Mouse (Mus musculus) forebrain, embryonic 12.5 days (tissue): ENCODE measurements at regions not wholly inside any gene's neighbourhood (a gene's known extent, or its start where the extent isn't known, plus 50 kb on each side); places are given as distances from the start of the nearest gene placed in this dataset.
A peak's percentile ranks its signal among the peaks of the same experiment; 100 is the strongest.
"Not testable (repeated sequence)": the region's sequence is repeated elsewhere in the genome, so short reads cannot be mapped to it uniquely, and the experiment has no call there.

Source experiments
- ATAC-seq: fragments of 200-750 bp; cut with Nextera tagmentation; 2 replicates; pipeline ENCODE4 v1.8.0; 2017; ENCODE audit warnings: moderate TSS enrichment; ENCODE audit not compliant: low FRiP score
- H3K27ac ChIP-seq: fragments of 300-500 bp; sonication (generic); 2 replicates; pipeline ENCODE4 v1.5.1; 2016; ENCODE audit warnings: mild to moderate bottlenecking
- H3K27me3 ChIP-seq: fragments of 300-500 bp; sonication (generic); 2 replicates; pipeline ENCODE4 v1.6.1; 2016; ENCODE audit warnings: mild to moderate bottlenecking
- H3K36me3 ChIP-seq: fragments of 300-500 bp; sonication (generic); replicated peaks from 2 replicates; pipeline ENCODE4 v1.6.1; 2016; ENCODE audit warnings: mild to moderate bottlenecking
- H3K4me1 ChIP-seq: fragments of 300-500 bp; sonication (generic); 2 replicates; pipeline ENCODE4 v1.6.1; 2016
- H3K4me2 ChIP-seq: fragments of 300-500 bp; sonication (generic); 2 replicates; pipeline ENCODE4 v1.6.1; 2016; ENCODE audit warnings: mild to moderate bottlenecking, moderate library complexity
- H3K4me3 ChIP-seq: fragments of 300-500 bp; sonication (generic); replicated peaks from 2 replicates; pipeline ENCODE4 v1.5.1; 2016; ENCODE audit warnings: mild to moderate bottlenecking
- H3K9ac ChIP-seq: fragments of 300-500 bp; sonication (generic); 2 replicates; pipeline ENCODE4 v1.6.1; 2016; ENCODE audit warnings: mild to moderate bottlenecking
- H3K9me3 ChIP-seq: fragments of 300-500 bp; sonication (generic); 2 replicates; pipeline ENCODE4 v1.6.1; 2016
- WGBS: fragments of 180-500 bp; shearing (Covaris S2); methylation state at CpG from one replicate; pipeline ENCODE4 v1.1.7; 2016; 5-methylcytosine and 5-hydroxymethylcytosine counted together

DNA sequence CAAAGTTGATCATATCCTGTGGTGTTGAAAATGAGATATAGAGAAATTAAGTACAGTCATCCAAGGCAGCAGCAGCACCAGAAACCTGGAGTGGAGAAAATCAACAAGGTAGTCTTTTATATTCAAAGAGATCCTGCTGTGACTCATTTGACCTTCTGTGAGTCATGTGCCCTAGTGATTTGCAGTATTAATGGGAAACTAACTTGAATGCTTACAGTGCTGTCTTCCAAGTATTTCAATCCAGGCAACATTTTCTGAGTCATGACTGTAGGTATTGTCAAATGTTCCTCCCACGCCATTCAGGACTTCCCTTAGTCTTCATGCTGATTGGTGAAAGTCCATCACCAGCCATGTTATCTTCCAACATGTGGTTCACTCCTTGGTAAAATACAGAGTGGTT is 169.0 kb upstream of the L3mbtl3 start:
- Histone ChIP-seq H3K36me3 (no peaks in the 10 kb centered on the region), H3K9ac (no peak overlapping the region), H3K4me2 (no peak overlapping the region), H3K4me1 (no peaks in the 10 kb centered on the region), H3K27ac (no peak overlapping the region), H3K4me3 (no peak overlapping the region), H3K9me3 (no peaks in the 10 kb centered on the region), H3K27me3 (no peaks in the 10 kb centered on the region)
- WGBS = 82% methylated on average over 1 of the region's 1 CpGs
- ATAC-seq = no peak

GRCm38 (mm10) chr10:26556246-26556645 is 180.5 kb upstream of the L3mbtl3 start:
- Histone ChIP-seq H3K27me3 (no peaks in the 10 kb centered on the region), H3K4me1 (no peaks in the 10 kb centered on the region), H3K36me3 (no peaks in the 10 kb centered on the region), H3K27ac (no peak overlapping the region), H3K9me3 (no peaks in the 10 kb centered on the region), H3K4me2 (no peak overlapping the region), H3K9ac (no peak overlapping the region), H3K4me3 (no peak overlapping the region)
- ATAC-seq = no peak
- 80% methylated on average over 8 of the region's 8 CpGs for WGBS

DNA sequence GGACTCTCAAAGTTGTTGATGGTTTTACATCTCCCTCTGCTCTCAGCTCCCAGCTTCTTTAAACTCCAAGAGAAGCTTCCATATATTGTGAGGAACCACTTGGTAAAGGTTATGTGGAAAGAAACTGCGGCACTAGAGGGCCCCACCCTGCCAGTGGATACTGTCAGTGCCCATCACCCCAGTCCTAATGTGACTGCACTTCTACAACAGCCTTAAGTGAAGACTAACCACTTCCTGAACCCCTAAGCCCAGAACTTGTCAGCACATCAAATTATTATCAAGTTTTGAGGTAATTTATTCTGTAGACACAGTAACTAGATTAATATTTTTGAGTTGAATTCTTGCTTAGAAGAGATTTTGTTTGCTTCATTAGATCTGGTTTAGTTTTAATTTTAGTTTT is 182.3 kb upstream of the L3mbtl3 start:
- Histone ChIP-seq H3K4me3 (no peak overlapping the region), H3K27ac (no peak overlapping the region), H3K9ac (no peak overlapping the region), H3K4me1 (no peaks in the 10 kb centered on the region), H3K4me2 (no peak overlapping the region), H3K36me3 (no peaks in the 10 kb centered on the region), H3K27me3 (no peaks in the 10 kb centered on the region), H3K9me3 (no peaks in the 10 kb centered on the region)
- ATAC-seq = no peak
- 85% methylated on average over 1 of the region's 1 CpGs for WGBS

GRCm38 (mm10) chr10:26559323-26559722 is 183.6 kb upstream of the L3mbtl3 start:
- H3K27me3 ChIP-seq = no peaks in the 10 kb centered on the region
- H3K4me1 ChIP-seq = no peaks in the 10 kb centered on the region
- H3K9me3 ChIP-seq = no peaks in the 10 kb centered on the region
- H3K9ac ChIP-seq = no peak overlapping the region
- H3K27ac ChIP-seq = no peak overlapping the region
- ATAC-seq = no peak
- H3K4me3 ChIP-seq = no peak overlapping the region
- no peaks in the 10 kb centered on the region for H3K36me3 ChIP-seq
- H3K4me2 ChIP-seq = no peak overlapping the region
- 84% methylated on average over 4 of the region's 4 CpGs for WGBS

GRCm38 (mm10) chr10:26560456-26560855 is 184.7 kb upstream of the L3mbtl3 start:
- Histone ChIP-seq H3K27ac (no peak overlapping the region), H3K9ac (no peak overlapping the region), H3K9me3 (no peaks in the 10 kb centered on the region), H3K4me2 (no peak overlapping the region), H3K4me1 (no peaks in the 10 kb centered on the region), H3K27me3 (no peaks in the 10 kb centered on the region), H3K36me3 (no peaks in the 10 kb centered on the region), H3K4me3 (no peak overlapping the region)
- no peak for ATAC-seq
- WGBS = 88% methylated on average over 4 of the region's 4 CpGs

GRCm38 (mm10) chr10:26564462-26564861 is 188.7 kb upstream of the L3mbtl3 start:
- no peak overlapping the region for H3K4me2 ChIP-seq
- peak; percentile 41; the same call in 1 of the 2 replicates for ATAC-seq
- H3K27me3 ChIP-seq = no peaks in the 10 kb centered on the region
- H3K9ac ChIP-seq = no peak overlapping the region
- no peaks in the 10 kb centered on the region for H3K9me3 ChIP-seq
- H3K4me1 ChIP-seq = no peaks in the 10 kb centered on the region
- no peak overlapping the region for H3K27ac ChIP-seq
- H3K36me3 ChIP-seq = no peaks in the 10 kb centered on the region
- 44% methylated on average over 11 of the region's 11 CpGs for WGBS
- no peak overlapping the region for H3K4me3 ChIP-seq

GRCm38 (mm10) chr10:26567613-26568012 is 185.6 kb upstream of the Arhgap18 start:
- ATAC-seq = 0 out of 2 replicates have a peak, but pooled peaks have one; percentile 17
- H3K4me1 ChIP-seq = no peaks in the 10 kb centered on the region
- no peak overlapping the region for H3K4me3 ChIP-seq
- no peak overlapping the region for H3K9ac ChIP-seq
- H3K4me2 ChIP-seq = no peak overlapping the region
- H3K27me3 ChIP-seq = no peaks in the 10 kb centered on the region
- H3K27ac ChIP-seq = no peak overlapping the region
- 77% methylated on average over 4 of the region's 4 CpGs for WGBS
- H3K36me3 ChIP-seq = no peaks in the 10 kb centered on the region
- no peaks in the 10 kb centered on the region for H3K9me3 ChIP-seq

GRCm38 (mm10) chr10:26570468-26570867 is 182.8 kb upstream of the Arhgap18 start:
- no peak overlapping the region for H3K9ac ChIP-seq
- H3K36me3 ChIP-seq = no peaks in the 10 kb centered on the region
- ATAC-seq = no peak

GRCm38 (mm10) chr10:26571377-26571776 is 181.8 kb upstream of the Arhgap18 start:
- WGBS = 83% methylated on average over 1 of the region's 1 CpGs
- H3K27ac ChIP-seq = no peak overlapping the region
- no peak overlapping the region for H3K4me2 ChIP-seq
- no peaks in the 10 kb centered on the region for H3K9me3 ChIP-seq
- no peak overlapping the region for H3K9ac ChIP-seq
- no peaks in the 10 kb centered on the region for H3K4me1 ChIP-seq
- no peaks in the 10 kb centered on the region for H3K36me3 ChIP-seq
- H3K27me3 ChIP-seq = no peaks in the 10 kb centered on the region
- no peak overlapping the region for H3K4me3 ChIP-seq
- no peak for ATAC-seq

More at GRCm38 (mm10) chr10:26570468-26570867, 182.8 kb upstream of the Arhgap18 start:
- Histone ChIP-seq H3K9me3 (no peaks in the 10 kb centered on the region), H3K4me2 (no peak overlapping the region), H3K4me3 (no peak overlapping the region), H3K4me1 (no peaks in the 10 kb centered on the region), H3K27me3 (no peaks in the 10 kb centered on the region), H3K27ac (no peak overlapping the region)
- 89% methylated on average over 5 of the region's 5 CpGs for WGBS

DNA sequence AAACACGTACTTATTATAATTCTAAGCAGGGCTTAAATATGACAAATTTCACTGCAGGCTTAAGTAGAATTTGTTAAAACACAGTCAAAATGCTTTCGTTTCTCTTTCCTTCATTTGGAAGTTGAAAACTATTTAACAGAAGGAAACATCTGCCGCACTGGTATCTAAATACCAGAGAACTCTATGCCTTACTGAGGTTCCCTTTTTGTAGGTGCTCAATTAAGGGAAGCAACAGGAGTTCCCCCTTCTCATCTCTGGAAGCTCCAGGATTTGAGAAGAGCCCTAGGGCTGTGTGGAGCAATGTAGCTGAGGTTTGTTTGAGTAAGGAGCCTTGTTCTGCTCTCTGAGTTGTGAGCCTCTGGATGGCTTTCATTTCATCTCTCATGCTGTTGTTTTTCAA is 177.1 kb upstream of the Arhgap18 start:
- Histone ChIP-seq H3K27ac (no peak overlapping the region), H3K4me3 (no peak overlapping the region), H3K27me3 (no peaks in the 10 kb centered on the region), H3K4me1 (no peaks in the 10 kb centered on the region), H3K9me3 (no peaks in the 10 kb centered on the region), H3K36me3 (no peaks in the 10 kb centered on the region), H3K4me2 (no peak overlapping the region), H3K9ac (no peak overlapping the region)
- ATAC-seq = no peak
- 91% methylated on average over 3 of the region's 3 CpGs for WGBS

DNA sequence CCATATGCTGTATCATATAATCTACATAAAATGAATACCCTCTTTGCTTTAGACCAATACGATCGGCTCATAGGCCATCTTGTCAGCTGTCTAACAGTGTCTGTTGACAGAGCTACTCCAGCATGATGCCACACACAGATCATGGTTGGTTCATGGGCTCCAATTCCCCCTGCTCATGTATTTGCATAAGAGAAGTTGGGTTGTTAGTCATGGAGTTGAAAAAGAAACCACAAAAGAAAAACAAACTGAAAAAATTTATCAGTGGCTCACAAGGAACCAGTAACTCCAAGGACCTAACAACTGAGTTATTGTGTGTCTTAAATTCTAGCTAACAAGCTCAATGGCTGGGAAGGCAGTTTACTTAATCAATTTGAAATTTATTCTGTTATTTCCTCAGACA is 176.1 kb upstream of the Arhgap18 start:
- Histone ChIP-seq H3K9ac (no peak overlapping the region), H3K4me1 (no peaks in the 10 kb centered on the region), H3K4me3 (no peak overlapping the region), H3K9me3 (no peaks in the 10 kb centered on the region), H3K27ac (no peak overlapping the region), H3K4me2 (no peak overlapping the region), H3K36me3 (no peaks in the 10 kb centered on the region), H3K27me3 (no peaks in the 10 kb centered on the region)
- WGBS = 97% methylated on average over 2 of the region's 2 CpGs
- ATAC-seq = no peak

DNA sequence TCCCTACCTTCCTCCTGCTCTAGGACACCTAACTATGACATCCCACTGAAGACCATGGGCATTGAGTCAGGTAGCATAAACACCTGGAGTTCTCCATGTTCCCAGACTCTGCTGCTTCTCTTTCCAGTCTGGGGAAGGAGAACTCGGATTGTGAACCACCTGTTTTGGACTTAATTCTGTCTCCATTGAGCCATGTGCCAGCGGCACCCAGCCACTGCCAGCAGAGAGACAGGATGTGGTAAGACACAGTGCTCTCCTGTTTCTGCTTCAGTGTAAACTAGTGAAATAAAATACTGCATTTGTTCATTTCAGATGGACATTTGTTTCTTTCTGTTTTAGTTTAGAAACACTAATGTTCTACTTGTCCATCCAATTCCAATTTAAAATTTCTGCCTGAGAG is 168.1 kb upstream of the Arhgap18 start:
- no peaks in the 10 kb centered on the region for H3K27me3 ChIP-seq
- no peak overlapping the region for H3K4me3 ChIP-seq
- H3K27ac ChIP-seq = no peak overlapping the region
- H3K9ac ChIP-seq = no peak overlapping the region
- no peak overlapping the region for H3K4me2 ChIP-seq
- peaks cover 13% of the 10 kb centered on the region; the same call in 1 of the 2 replicates for H3K9me3 ChIP-seq
- ATAC-seq = no peak
- H3K36me3 ChIP-seq = no peaks in the 10 kb centered on the region
- no peaks in the 10 kb centered on the region for H3K4me1 ChIP-seq
- 76% methylated on average over 2 of the region's 2 CpGs for WGBS

GRCm38 (mm10) chr10:26607081-26607480 is 146.1 kb upstream of the Arhgap18 start:
- not testable (repeated sequence) for H3K4me2 ChIP-seq, H3K4me3 ChIP-seq, H3K27ac ChIP-seq, H3K27me3 ChIP-seq, H3K36me3 ChIP-seq, H3K9me3 ChIP-seq, H3K9ac ChIP-seq, H3K4me1 ChIP-seq, ATAC-seq
- WGBS = 79% methylated on average over 4 of the region's 4 CpGs

- H3K27me3 ChIP-seq = no peaks in the 10 kb centered on the region
- H3K27ac ChIP-seq = no peak overlapping the region
- ATAC-seq = no peak
- no peak overlapping the region for H3K4me3 ChIP-seq
- no peak overlapping the region for H3K4me2 ChIP-seq
- H3K9me3 ChIP-seq = no peaks in the 10 kb centered on the region
- no peaks in the 10 kb centered on the region for H3K4me1 ChIP-seq
- H3K36me3 ChIP-seq = no peaks in the 10 kb centered on the region
- no peak overlapping the region for H3K9ac ChIP-seq
These were observed 142.0 kb upstream of the Arhgap18 start for GRCm38 (mm10) chr10:26611246-26611645.
